ENCODE assay signal across 8 mouse cellular contexts in genomic region chr5:64093349-64093871, GRCm38 (mm10). TPM values are rescaled to one million over a fixed set of nuclear protein-coding genes. Genes with fewer than 3 reads are reported as not detected.
DNase-seq lines count a peak whose midpoint lies in the region; ATAC-seq and TF ChIP-seq lines count a peak whose summit lies in the region.

No protein-coding gene starts in this region.

- no peaks in the 10 kb centered on the region; the same call in 1 of the 2 replicates for H3K4me1 ChIP-seq in testis, adult 2 months (ENCODE audit: control insufficient read depth, insufficient read depth, low read length)
- peaks cover 4% of the 10 kb centered on the region for H3K4me1 ChIP-seq in cortical plate, adult 2 months (ENCODE audit: control insufficient read depth, insufficient read depth, low read length)
- H3K4me1 ChIP-seq in heart, adult 2 months (ENCODE audit: control insufficient read depth, insufficient read depth, low read length), result peaks cover 6% of the 10 kb centered on the region
- H3K4me1 ChIP-seq in kidney, adult 2 months (ENCODE audit: control insufficient read depth, insufficient read depth, low read length), result no peaks in the 10 kb centered on the region
- peaks cover 18% of the 10 kb centered on the region for H3K4me1 ChIP-seq in lung, embryonic 15.5 days

- intact Hi-C loops in heart, adult 2 months (cut with DNase I), result loop anchor here (2.0 to 5.0 kb wide), 2 partner anchors 125 to 179 kb away; partner anchors contain the start of gene Rell1

- no peak; the same call in 1 of the 2 replicates for ATAC-seq in lung, embryonic 15.5 days (ENCODE audit: borderline replicate concordance, extremely low read depth, low FRiP score, low TSS enrichment)

- H3K4me3 ChIP-seq in testis, adult 2 months (ENCODE audit: control insufficient read depth, low read depth, low read length), result peak overlapping the region; percentile 74
- peak overlapping the region; percentile 57 for H3K4me3 ChIP-seq in cortical plate, adult 2 months (ENCODE audit: insufficient read depth, low read length)
- H3K4me3 ChIP-seq in heart, adult 2 months, result peak overlapping the region; percentile 73
- peak overlapping the region; percentile 68 for H3K4me3 ChIP-seq in kidney, adult 2 months (ENCODE audit: insufficient read depth, low read depth, low read length)
- H3K4me3 ChIP-seq in lung, embryonic 15.5 days, result peak overlapping the region; percentile 75

- peak overlapping the region; percentile 69 for H3K9ac ChIP-seq in heart, adult 2 months (ENCODE audit: low read depth, low read length)
- H3K9ac ChIP-seq in lung, embryonic 15.5 days, result peak overlapping the region; percentile 64

- no peak for TF ChIP-seq POLR2A in testis, adult 2 months (IDR thresholded peaks at IDR 0.05; ENCODE audit: control insufficient read depth, low read depth, low read length)
- TF ChIP-seq POLR2A in cortical plate, adult 2 months (IDR thresholded peaks at IDR 0.05; ENCODE audit: extremely low read depth, insufficient read depth, low read length), result no peak
- TF ChIP-seq POLR2A in heart, adult 2 months (IDR thresholded peaks at IDR 0.05; ENCODE audit: insufficient read depth, low read depth, low read length), result 0 out of 2 replicates have a peak, but pooled peaks have one; percentile 14
- no peak for TF ChIP-seq POLR2A in kidney, adult 2 months (IDR thresholded peaks at IDR 0.05; ENCODE audit: low read depth, low read length)

- no peaks in the 10 kb centered on the region for H3K9me3 ChIP-seq in lung, embryonic 15.5 days

- H3K79me2 ChIP-seq in heart, adult 2 months (replicated peaks; ENCODE audit: control insufficient read depth, insufficient read depth, low read length), result 0 out of 2 replicates have a peak, but pooled peaks cover 3% of the 10 kb centered on the region

- TF ChIP-seq CTCF in testis, adult 2 months (IDR thresholded peaks at IDR 0.05; ENCODE audit: control insufficient read depth, insufficient read depth, insufficient replicate concordance, low read depth, low read length), result no peak
- TF ChIP-seq CTCF in cortical plate, adult 2 months (IDR thresholded peaks at IDR 0.05; ENCODE audit: extremely low read depth, insufficient read depth, low read length), result no peak
- no peak for TF ChIP-seq CTCF in heart, adult 2 months (IDR thresholded peaks at IDR 0.05)
- no peak for TF ChIP-seq CTCF in kidney, adult 2 months (conservative IDR thresholded peaks at IDR 0.05; ENCODE audit: insufficient read depth, insufficient read length, low read depth, low read length)

- TF ChIP-seq EP300 in heart, adult 2 months (IDR thresholded peaks at IDR 0.05; ENCODE audit: insufficient read depth, low read depth, low read length), result no peak

- peak overlapping the region; percentile 81 for H3K4me2 ChIP-seq in lung, embryonic 15.5 days

- 4% methylated on average over 15 of the region's 15 CpGs for WGBS in heart, adult 2 months
- WGBS in kidney, adult 2 months, result 11% methylated on average over 15 of the region's 15 CpGs
- WGBS in lung, embryonic 15.5 days, result 2% methylated on average over 15 of the region's 15 CpGs

- H3K36me3 ChIP-seq in testis, adult 2 months (ENCODE audit: control insufficient read depth, insufficient read depth, low read length), result no peaks in the 10 kb centered on the region
- H3K36me3 ChIP-seq in heart, adult 2 months (ENCODE audit: control insufficient read depth, insufficient read depth, low read length), result peaks cover 1% of the 10 kb centered on the region; the same call in 1 of the 2 replicates
- no peaks in the 10 kb centered on the region for H3K36me3 ChIP-seq in kidney, adult 2 months (ENCODE audit: control insufficient read depth, insufficient read depth, low read length)
- H3K36me3 ChIP-seq in lung, embryonic 15.5 days, result peaks cover 6% of the 10 kb centered on the region
- no peaks in the 10 kb centered on the region; the same call in 1 of the 2 replicates for H3K36me3 ChIP-seq in splenic B cell, adult 2 months (ENCODE audit: control insufficient read depth, insufficient read depth, low read length, poor library complexity, severe bottlenecking)

- no peaks in the 10 kb centered on the region for H3K27me3 ChIP-seq in testis, adult 2 months (ENCODE audit: control insufficient read depth, insufficient read depth, low read length)
- no peaks in the 10 kb centered on the region; the same call in 1 of the 2 replicates for H3K27me3 ChIP-seq in heart, adult 2 months (ENCODE audit: control insufficient read depth, insufficient read depth, low read length)
- H3K27me3 ChIP-seq in kidney, adult 2 months (replicated peaks; ENCODE audit: control insufficient read depth, insufficient read depth, low read length), result no peaks in the 10 kb centered on the region
- no peaks in the 10 kb centered on the region for H3K27me3 ChIP-seq in lung, embryonic 15.5 days
- no peaks in the 10 kb centered on the region for H3K27me3 ChIP-seq in splenic B cell, adult 2 months (ENCODE audit: control insufficient read depth, insufficient read depth, low read length, poor library complexity, severe bottlenecking)

- H3K27ac ChIP-seq in testis, adult 2 months (ENCODE audit: control insufficient read depth, insufficient read depth, low read depth, low read length), result no peak overlapping the region
- no peak overlapping the region for H3K27ac ChIP-seq in cortical plate, adult 2 months (ENCODE audit: insufficient read depth, low read length)
- peak overlapping the region; percentile 86 for H3K27ac ChIP-seq in heart, adult 2 months
- no peak overlapping the region for H3K27ac ChIP-seq in kidney, adult 2 months (ENCODE audit: insufficient read depth, low read depth, low read length)
- H3K27ac ChIP-seq in lung, embryonic 15.5 days, result peak overlapping the region; percentile 76

- no peak for DNase-seq in testis, postnatal 14 days (ENCODE audit: low spot score)
- DNase-seq in heart, adult 2 months, result peak; percentile 58 to 63
- peak; percentile 50 for DNase-seq in kidney, adult 2 months
- DNase-seq in splenic B cell, adult 2 months (ENCODE audit: low read depth, low spot score), result peak; percentile 8
- DNase-seq in cerebellum, postnatal 10 days, result no peak

RNA-seq across cellular contexts. Expression of gene Pgm2, which starts 0.7 kb away (rescaled TPM):
- polyA plus RNA-seq in testis, adult 2 months (2012; rRNA removed), result 0.43 and 0.64 TPM in 2 replicates
- 10.7 and 11.4 TPM in 2 replicates for polyA plus RNA-seq in cortical plate, adult 2 months (2012; rRNA removed)
- 1 to 10 TPM; 5.4 to 6.4 TPM for total RNA-seq in heart, adult 2 months (2021)
- 3.4 and 5.6 TPM in 2 replicates for polyA plus RNA-seq in heart, adult 2 months (2012; rRNA removed)
- 7.6 TPM in 2 replicates for polyA plus RNA-seq in kidney, adult 2 months (2012; rRNA removed)
- polyA plus RNA-seq in lung, embryonic 15.5 days (2015; fragmentation: Nextera tagmentation; extraction: Ambion mirVana), result 41.1 and 41.9 TPM in 2 replicates

Comparison
In these comparisons a context has a peak if more than half of its experiments do, and no peak if none do; other contexts are left out.
1. H3K27ac ChIP-seq: peak in heart, adult 2 months (single experiment) and lung, embryonic 15.5 days (single experiment); none in testis, adult 2 months (single experiment), cortical plate, adult 2 months (single experiment) and kidney, adult 2 months (single experiment).
2. DNase-seq: peak in heart, adult 2 months (2 of 2), kidney, adult 2 months (single experiment) and splenic B cell, adult 2 months (single experiment); none in testis, postnatal 14 days (single experiment) and cerebellum, postnatal 10 days (0 of 2).
3. Peak in every context shown above with its lines, with median percentiles within 50 percentile points of each other: H3K4me3 ChIP-seq.